Mouse (Mus musculus) E14TG2a.4 (cell line): ENCODE measurements at regions not wholly inside any gene's neighbourhood (a gene's known extent, or its start where the extent isn't known, plus 50 kb on each side); places are given as distances from the start of the nearest gene placed in this dataset.

Source experiments
- CTCF ChIP-seq: conservative IDR thresholded peaks from 2 replicates; pipeline ENCODE4 v1.5.1; 2014; ENCODE audit warnings: low read length
- NANOG ChIP-seq: IDR thresholded peaks from 2 replicates; pipeline ENCODE4 v1.6.1; 2014; ENCODE audit warnings: borderline replicate concordance, low read length, mixed read lengths
- POU5F1 ChIP-seq: IDR thresholded peaks from 2 replicates; pipeline ENCODE4 v1.6.1; 2014; ENCODE audit warnings: low read length, borderline replicate concordance

GRCm38 (mm10) chr10:97842574-97842973, 116.0 kb upstream of the C030005K15Rik start:
- TF ChIP-seq CTCF (no peak), POU5F1 (no peak), NANOG (no peak)
